Mouse (Mus musculus) bone marrow macrophage, adult 2 months (primary cell): Measurements from ENCODE around the gene Pik3cd. TPM values are rescaled to one million over a fixed set of nuclear protein-coding genes. Genes with fewer than 3 reads are reported as not detected.

Experiments used
- H3K27ac ChIP-seq: 2 replicates; pipeline ENCODE4 v1.5.1; 2012; ENCODE audit warnings: low read depth, low read length; ENCODE audit not compliant: insufficient read depth
- H3K4me1 ChIP-seq: 2 replicates; pipeline ENCODE4 v1.6.1; 2012; ENCODE audit warnings: low read length; ENCODE audit not compliant: control insufficient read depth, insufficient read depth
- H3K4me3 ChIP-seq: 2 replicates; pipeline ENCODE4 v1.5.1; 2012; ENCODE audit warnings: mild to moderate bottlenecking, low read length, moderate library complexity; ENCODE audit not compliant: insufficient read depth
- CTCF ChIP-seq: IDR thresholded peaks from 2 replicates; pipeline ENCODE4 v1.5.1; 2012; ENCODE audit warnings: low read depth, mild to moderate bottlenecking, low read length, moderate library complexity
- POLR2A ChIP-seq: IDR thresholded peaks from 2 replicates; pipeline ENCODE4 v1.6.1; 2012; ENCODE audit warnings: mild to moderate bottlenecking, low read depth, low read length, borderline replicate concordance
- polyA plus RNA-seq: library from polyadenylated mRNA; stranded (reverse); fragments of >200 nt; gene quantifications from 2 replicates; pipeline ENCODE4 v1.2.4, GENCODE M21; 2012; ENCODE audit not compliant: missing spikeins, insufficient read depth, insufficient read length

Pik3cd gene
- polyA plus RNA-seq, 1 experiment = 91.4 TPM

DNA sequence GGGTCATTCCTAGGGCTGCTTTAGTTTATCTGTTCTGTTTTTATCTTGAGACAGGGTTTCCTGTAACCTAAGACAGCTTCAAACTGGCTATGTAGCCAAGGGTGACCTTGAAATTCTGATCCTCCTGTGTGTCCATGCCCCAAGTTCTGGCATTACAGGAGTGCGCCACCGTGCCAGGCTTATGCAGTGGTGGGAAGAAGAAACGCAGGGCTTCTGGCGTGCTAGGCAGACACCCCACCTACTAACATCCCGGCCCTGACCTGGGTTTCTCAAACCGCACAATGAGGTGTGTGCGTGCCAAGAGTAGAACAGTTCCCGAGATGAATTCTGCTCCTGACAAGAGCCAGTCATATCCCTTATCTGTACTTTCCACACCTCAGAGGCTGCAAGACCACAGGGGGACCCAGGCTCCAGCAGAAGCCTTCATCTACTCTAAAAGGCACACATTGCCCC lies 11.5 kb downstream of the Pik3cd start:
- H3K4me3 ChIP-seq = no peak overlapping the region
- no peak overlapping the region for H3K27ac ChIP-seq
- TF ChIP-seq CTCF (no peak), POLR2A (no peak)
- H3K4me1 ChIP-seq = peaks cover 19% of the 10 kb centered on the region

DNA sequence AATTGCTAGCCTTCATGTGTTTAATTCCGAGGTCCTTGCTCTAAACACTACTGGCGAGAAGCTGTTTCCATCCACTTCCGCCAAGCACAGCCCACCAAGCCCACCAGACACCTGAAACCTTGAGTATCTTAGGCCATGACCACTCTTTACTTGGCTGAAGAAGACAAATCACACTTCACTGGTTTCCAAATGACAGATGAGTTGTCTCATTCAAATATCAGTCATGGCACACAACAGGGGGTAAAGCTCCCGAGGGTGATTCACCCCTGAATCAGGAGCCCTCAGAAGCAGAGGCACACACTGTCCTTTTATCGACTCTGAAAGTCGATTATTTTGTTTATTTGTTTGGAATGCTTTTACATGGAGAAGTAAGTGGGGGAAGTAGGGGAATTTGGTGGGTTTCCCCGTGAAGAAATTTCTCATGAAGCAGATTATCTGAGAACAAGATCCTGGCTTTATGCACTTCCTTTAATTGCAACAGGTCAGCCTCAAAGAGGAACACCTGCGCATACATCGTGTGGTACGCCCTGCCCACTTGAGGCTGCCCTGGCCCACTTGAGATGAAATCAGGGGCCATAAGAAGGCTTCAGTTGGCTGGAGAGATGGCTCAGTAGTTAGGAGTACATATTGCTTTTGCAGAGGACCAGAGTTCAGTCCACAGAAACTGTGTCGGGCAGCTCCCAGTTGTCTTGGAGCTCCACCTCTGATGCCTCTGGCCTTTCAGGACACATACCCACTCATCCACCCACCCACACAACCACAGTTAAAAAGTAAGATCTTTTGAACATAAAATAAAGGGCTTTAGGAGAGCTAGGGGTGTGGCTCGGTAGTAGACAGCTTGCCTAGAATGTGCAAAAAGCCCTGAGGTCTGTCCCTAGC lies 12.3 kb downstream of the Pik3cd start:
- Histone ChIP-seq H3K4me3 (no peak overlapping the region), H3K4me1 (peaks cover 12% of the 10 kb centered on the region), H3K27ac (no peak overlapping the region)
- TF ChIP-seq POLR2A (no peak), CTCF (no peak)

DNA sequence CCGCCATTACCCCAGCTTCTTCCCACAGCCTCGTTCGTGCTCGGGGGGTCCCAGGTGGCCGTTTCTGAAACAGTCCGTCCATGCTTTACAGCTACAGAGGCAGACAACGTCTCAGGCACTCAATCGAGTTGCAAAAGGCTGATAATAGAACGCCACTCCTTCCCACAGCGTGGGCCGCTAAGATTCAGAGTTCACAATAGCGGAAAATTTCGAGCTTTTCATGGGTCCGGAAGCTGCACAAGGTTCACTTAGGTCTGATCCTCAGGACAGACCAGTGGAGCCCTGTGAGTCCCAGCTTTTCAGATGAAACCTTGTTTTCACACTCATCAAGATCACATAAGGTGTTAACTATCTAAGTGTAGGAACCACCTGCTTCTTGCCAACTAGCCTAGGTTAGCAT lies 13.5 kb downstream of the Pik3cd start:
- TF ChIP-seq POLR2A = no peak
- no peak for TF ChIP-seq CTCF
- no peak overlapping the region for H3K27ac ChIP-seq
- H3K4me1 ChIP-seq = peaks cover 11% of the 10 kb centered on the region; the same call in 1 of the 2 replicates
- H3K4me3 ChIP-seq = no peak overlapping the region

DNA sequence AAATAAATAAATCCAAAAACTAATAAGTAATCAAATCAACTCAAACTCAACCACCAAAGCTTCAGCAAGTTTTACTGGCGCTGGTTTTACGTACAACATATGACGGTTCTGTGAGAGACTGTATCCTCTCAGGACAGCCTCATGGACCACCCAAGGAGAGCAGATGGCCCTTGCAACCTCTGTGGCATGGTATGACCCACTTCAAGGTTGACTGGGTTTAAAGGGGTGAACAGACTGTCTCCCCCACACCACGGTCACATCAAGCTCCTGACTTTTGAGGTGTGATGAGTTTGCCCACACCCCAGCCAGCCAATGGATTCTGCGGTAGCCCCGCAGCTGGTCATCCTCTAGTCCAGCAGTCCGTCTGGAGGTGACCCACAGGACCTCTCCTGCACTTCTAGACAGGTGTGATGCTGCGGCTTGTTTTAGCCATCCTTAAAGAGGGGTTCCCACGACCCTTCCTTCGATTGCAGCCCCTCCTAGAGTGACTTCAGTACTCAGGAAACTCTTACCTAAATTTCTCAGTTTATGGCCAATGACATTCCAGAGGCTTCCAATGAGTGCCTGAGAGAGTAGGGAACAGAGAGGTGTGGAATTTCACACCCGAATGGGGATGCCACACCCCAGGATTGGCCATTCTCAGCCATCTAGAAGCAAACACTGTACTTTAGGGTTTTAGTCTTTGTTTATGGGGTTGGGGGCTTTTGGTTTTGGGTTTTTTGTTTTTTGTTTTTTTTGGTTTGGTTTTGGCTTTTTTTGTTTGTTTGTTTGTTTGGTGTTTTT lies 17.3 kb downstream of the Pik3cd start:
- TF ChIP-seq POLR2A (no peak), CTCF (no peak)
- H3K4me1 ChIP-seq = no peaks in the 10 kb centered on the region
- H3K27ac ChIP-seq = no peak overlapping the region
- no peak overlapping the region for H3K4me3 ChIP-seq

DNA sequence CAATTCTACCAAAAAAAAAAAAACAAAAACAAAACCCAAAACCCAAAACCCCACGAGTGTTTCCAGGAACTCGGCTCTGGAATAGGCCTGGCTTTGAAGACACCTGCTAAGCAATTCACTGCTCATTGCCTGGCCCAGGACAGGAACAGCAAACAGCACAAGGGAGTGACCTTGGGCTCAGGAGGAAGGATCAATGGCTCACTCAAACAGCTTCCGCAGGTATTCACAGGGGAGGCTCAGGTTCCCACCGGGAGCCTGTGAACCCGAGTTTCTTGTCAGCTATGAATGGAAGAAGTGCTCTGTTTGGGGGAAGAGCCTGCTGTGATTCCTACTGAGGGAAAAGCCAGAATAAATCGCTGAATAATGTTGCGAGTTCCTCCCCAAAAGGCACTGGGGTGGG lies 18.5 kb downstream of the Pik3cd start:
- Histone ChIP-seq H3K4me3 (no peak overlapping the region), H3K4me1 (no peaks in the 10 kb centered on the region), H3K27ac (no peak overlapping the region)
- no peak for TF ChIP-seq CTCF
- no peak for TF ChIP-seq POLR2A

DNA sequence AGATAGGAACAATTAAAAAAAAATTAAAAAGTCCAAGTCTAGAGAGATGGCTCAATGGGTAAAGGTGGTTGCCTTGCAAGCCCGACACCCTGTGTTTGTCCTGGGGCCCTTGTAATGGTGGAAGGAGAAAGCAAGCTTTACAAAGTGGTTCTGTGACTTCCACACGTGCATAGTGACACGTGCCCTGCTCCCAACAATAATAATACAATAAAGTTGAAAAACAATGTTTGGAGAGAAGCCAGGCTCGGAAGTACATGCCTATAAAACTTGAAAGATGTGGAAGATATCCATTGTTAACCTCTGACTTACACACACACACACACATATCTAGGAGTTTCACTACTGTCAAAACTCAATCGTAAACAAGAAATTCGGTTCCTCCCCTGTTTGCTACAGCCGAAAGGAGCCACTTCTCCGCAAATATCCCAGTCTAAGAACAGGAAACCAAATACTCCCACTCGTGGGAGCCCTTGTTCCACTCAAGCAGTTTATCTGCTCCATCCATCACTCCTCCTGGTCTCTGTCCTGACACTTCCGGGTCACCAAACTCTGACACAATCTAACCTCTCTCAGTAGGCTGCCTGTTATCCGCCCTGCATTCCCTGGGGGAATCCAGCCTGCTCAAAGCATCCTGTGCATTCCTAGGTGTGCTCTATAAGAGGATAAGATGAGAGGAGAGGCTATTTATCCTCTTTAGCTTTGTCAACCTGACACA lies 23.2 kb downstream of the Pik3cd start:
- TF ChIP-seq POLR2A (no peak), CTCF (no peak)
- Histone ChIP-seq H3K4me1 (no peaks in the 10 kb centered on the region), H3K27ac (no peak overlapping the region), H3K4me3 (no peak overlapping the region)

DNA sequence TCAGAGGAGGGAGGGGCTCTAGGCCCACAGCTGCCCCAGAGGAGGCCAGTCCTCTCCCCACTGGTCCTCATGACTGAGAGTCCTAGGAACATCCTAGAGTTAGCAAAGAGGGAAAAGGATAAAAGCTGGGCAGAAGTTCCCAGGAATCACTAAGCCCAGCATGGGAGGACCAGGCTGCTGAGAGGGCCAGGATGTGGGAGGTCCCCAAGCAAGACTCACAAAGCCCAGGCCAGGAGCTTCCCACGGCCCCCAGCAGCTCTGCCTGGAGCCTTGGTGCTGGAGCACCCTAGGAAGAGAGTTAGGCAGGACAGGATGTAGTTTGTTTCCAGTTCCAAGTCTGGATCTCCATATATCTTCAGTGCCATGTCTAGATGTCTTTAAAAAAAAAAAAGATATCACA lies 24.4 kb downstream of the Pik3cd start:
- Histone ChIP-seq H3K4me3 (no peak overlapping the region), H3K4me1 (no peaks in the 10 kb centered on the region), H3K27ac (no peak overlapping the region)
- no peak for TF ChIP-seq CTCF
- TF ChIP-seq POLR2A = no peak

DNA sequence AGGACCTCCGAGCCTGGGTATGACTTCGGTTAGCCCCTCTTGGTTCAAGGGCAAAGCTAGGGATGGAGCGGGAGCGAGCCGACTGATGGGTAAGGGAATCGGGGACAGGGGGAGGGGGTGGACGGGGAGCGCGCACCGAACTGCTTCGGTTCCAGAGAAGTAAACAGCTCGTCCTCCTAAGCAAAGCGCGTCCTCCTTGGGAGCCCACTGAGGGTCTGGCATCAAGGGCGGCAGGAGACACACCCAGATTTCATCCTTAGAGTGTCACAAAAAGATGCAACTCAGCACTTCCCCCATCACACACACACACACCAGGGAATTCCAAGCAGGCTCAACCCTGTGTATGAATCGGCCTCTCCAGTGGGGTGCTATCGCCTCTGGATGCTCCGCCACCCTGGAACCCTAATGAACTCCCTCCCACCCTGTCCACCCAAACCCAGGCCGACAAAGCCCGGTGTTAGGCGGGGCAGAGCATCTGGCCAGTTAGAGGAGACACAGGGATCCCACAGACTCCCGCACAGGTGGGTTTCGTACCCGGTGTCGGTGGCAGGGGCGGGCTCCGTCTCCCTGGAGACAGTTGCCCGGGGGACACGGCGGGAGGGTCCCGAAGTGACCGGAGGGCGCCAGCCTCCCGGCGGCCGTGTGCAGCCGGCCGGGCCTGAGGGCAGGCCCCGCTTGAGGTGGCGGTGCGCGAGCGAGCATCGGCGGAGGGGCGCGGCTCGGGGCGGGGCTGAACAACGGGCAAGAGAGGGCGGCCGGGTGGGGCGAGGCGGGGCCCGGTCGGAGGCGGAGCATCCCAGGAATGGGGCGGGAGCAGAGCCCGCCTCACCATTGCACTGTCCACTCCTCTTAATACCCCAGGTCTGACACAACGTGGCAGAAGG lies 26.8 kb downstream of the Pik3cd start:
- no peak for TF ChIP-seq POLR2A
- TF ChIP-seq CTCF = no peak
- no peak overlapping the region for H3K27ac ChIP-seq
- no peak overlapping the region for H3K4me3 ChIP-seq
- H3K4me1 ChIP-seq = no peaks in the 10 kb centered on the region
